Comparison of ENCODE assay signal across 28 mouse cellular contexts in the genomic region with DNA sequence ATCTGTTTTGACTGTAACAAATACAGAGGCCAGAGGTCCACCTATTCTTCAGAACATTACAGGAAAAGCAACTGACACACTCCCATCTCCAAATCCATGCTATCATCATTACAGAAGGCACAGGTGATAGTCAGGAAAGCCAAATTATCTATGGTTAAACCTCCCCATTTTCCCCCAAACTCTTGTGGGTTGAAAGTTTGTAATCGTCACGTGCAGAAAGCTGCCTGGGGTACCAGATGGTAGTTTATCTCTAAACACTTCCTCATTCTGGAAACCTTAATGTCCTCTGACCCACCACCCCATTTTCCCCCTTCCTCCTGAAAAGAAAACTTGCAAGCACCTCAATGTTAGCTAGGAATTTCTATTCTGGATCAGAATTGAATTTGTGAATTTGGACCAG. TPM values are rescaled to one million over a fixed set of nuclear protein-coding genes. Genes with fewer than 3 reads are reported as not detected.
"Had no signal": no experiment of that assay in that cellular context is flagged by ENCODE, and none has a peak within 500 bp of the region (broad histone marks: within the 10 kb centered on the region; RNA-seq: fewer than 3 reads in every experiment).

No protein-coding gene starts in this region.

- H3K4me3 ChIP-seq: embryonic facial prominence, embryonic 10.5 days; embryonic facial prominence, embryonic 12.5 days; embryonic facial prominence, embryonic 13.5 days; embryonic facial prominence, embryonic 15.5 days; erythroblast, embryonic 14.5 days; forebrain, embryonic 10.5 days; forebrain, embryonic 12.5 days; forebrain, embryonic 13.5 days; forebrain, embryonic 15.5 days; gastrocnemius, adult 2 months; heart, adult 2 months had no signal

- H3K4me1 ChIP-seq: embryonic facial prominence, embryonic 10.5 days; embryonic facial prominence, embryonic 12.5 days; embryonic facial prominence, embryonic 13.5 days; embryonic facial prominence, embryonic 15.5 days; forebrain, embryonic 10.5 days; forebrain, embryonic 12.5 days had no signal

- ATAC-seq: forebrain, embryonic 13.5 days; forebrain, embryonic 14.5 days; forebrain, embryonic 15.5 days; forebrain, embryonic 16.5 days; forebrain, postnatal 0 days had no signal

- H3K27me3 ChIP-seq: embryonic facial prominence, embryonic 12.5 days; embryonic facial prominence, embryonic 13.5 days; embryonic facial prominence, embryonic 15.5 days; forebrain, embryonic 12.5 days; forebrain, embryonic 13.5 days; forebrain, embryonic 15.5 days had no signal

- H3K4me2 ChIP-seq: embryonic facial prominence, embryonic 12.5 days; embryonic facial prominence, embryonic 13.5 days; embryonic facial prominence, embryonic 15.5 days; forebrain, embryonic 12.5 days; forebrain, embryonic 13.5 days; forebrain, embryonic 15.5 days had no signal

- H3K27ac ChIP-seq: embryonic facial prominence, embryonic 10.5 days; embryonic facial prominence, embryonic 12.5 days; embryonic facial prominence, embryonic 13.5 days; embryonic facial prominence, embryonic 15.5 days; forebrain, embryonic 10.5 days; forebrain, embryonic 12.5 days; forebrain, embryonic 13.5 days; forebrain, embryonic 15.5 days; gastrocnemius, adult 2 months; heart, adult 2 months had no signal

- DNase-seq: cerebellum, adult 9-11 months; cerebellum, postnatal 10 days; cerebellum, postnatal 14 days; cerebellum, postnatal 25 days; cerebellum, postnatal 36 days; embryo, embryonic 11 days; forebrain, postnatal 0 days; gastrocnemius, adult 2 months; gastrocnemius, postnatal 10 days; gastrocnemius, postnatal 14 days; gastrocnemius, postnatal 25 days; gastrocnemius, postnatal 36 days; heart, adult 11 months; heart, adult 18-20 months; heart, adult 2 months had no signal

- H3K36me3 ChIP-seq: embryonic facial prominence, embryonic 10.5 days; embryonic facial prominence, embryonic 12.5 days; embryonic facial prominence, embryonic 13.5 days; embryonic facial prominence, embryonic 15.5 days; forebrain, embryonic 10.5 days; forebrain, embryonic 12.5 days; forebrain, embryonic 15.5 days had no signal

- H3K9ac ChIP-seq: embryonic facial prominence, embryonic 12.5 days; embryonic facial prominence, embryonic 13.5 days; embryonic facial prominence, embryonic 15.5 days; forebrain, embryonic 12.5 days; forebrain, embryonic 13.5 days; forebrain, embryonic 15.5 days; forebrain, postnatal 0 days had no signal

- H3K9me3 ChIP-seq: embryonic facial prominence, embryonic 10.5 days; embryonic facial prominence, embryonic 12.5 days; embryonic facial prominence, embryonic 13.5 days; embryonic facial prominence, embryonic 15.5 days; forebrain, embryonic 10.5 days; forebrain, embryonic 12.5 days; forebrain, embryonic 13.5 days; forebrain, embryonic 15.5 days had no signal

RNA-seq across cellular contexts. Expression of gene Hecw1, which starts 7.9 kb away (rescaled TPM):
- total RNA-seq: common myeloid progenitor, adult 5-6 weeks; granulocyte monocyte progenitor cell, adult 5-6 weeks had no signal
